Mouse (Mus musculus): ENCODE data around the gene Slc25a36. TPM values are rescaled to one million over a fixed set of nuclear protein-coding genes. Genes with fewer than 3 reads are reported as not detected.

Gene Slc25a36
- polyA plus RNA-seq, 1 experiment from 2014 or later: 100.0 TPM

DNA sequence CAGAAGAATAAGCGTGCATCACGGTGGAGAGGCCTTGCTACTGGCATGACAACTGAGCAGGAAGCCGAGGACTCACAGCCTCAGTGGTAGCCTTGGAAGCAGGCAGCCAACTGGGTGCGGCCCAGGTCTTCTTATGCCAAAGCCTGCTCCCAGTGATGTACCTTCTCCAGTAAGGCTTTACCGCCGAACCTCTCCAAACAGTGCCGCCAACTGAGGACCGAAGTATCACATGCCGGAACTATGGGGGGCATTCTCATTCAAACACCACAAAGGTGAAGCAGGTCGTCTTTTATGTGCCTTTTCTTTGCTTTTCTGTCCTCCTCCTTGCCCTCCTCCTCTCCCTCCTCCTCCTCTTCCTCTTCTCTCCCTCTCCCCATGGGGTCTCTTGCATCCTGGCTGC lies 3.3 kb upstream of the Slc25a36 start:
- no peak overlapping the region for H3K9ac ChIP-seq (replicated peaks; ENCODE audit: low read length)
- H3K9me3 ChIP-seq (ENCODE audit: control insufficient read depth, low read length): no peaks in the 10 kb centered on the region
- DNase-seq (no peak), ATAC-seq (ENCODE audit: low FRiP score, low TSS enrichment) (no peak)
- 89% methylated on average over 10 of the region's 10 CpGs for WGBS
- H3K36me3 ChIP-seq (ENCODE audit: control insufficient read depth, insufficient read depth, low read length): no peaks in the 10 kb centered on the region
- H3K27me3 ChIP-seq (ENCODE audit: control insufficient read depth, insufficient read depth, low read length): no peaks in the 10 kb centered on the region
- H3K4me3 ChIP-seq (replicated peaks; ENCODE audit: low read depth, low read length): no peak overlapping the region
- peaks cover 10% of the 10 kb centered on the region for H3K4me1 ChIP-seq (ENCODE audit: control insufficient read depth, insufficient read depth, low read length)
- H3K27ac ChIP-seq (replicated peaks; ENCODE audit: low read depth, low read length): no peak overlapping the region
- no peak overlapping the region for H3K4me2 ChIP-seq (ENCODE audit: low read length)

DNA sequence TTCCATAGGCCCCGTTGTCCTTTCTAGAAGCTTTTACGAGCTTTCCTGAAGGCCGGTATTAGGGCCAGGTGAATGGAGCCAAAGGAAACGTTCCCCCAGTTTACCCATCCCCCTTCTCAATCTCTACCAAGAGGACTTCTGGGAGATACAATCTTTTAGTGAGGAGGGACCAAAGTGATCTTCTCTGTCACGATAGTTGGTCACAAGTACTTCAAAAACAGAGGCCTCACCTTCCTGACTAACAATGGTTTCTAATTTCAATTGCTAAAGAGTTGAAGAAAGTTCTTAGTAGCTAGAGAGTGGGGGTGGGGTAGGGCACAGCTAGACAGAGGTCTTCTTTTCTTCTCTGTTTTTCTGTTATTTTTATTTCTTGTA lies 2.6 kb upstream of the Slc25a36 start:
- no peak overlapping the region for H3K4me2 ChIP-seq (ENCODE audit: low read length)
- H3K9ac ChIP-seq (replicated peaks; ENCODE audit: low read length): no peak overlapping the region
- whole genome bisulfite sequencing: 41% methylated on average over 5 of the region's 5 CpGs
- H3K4me1 ChIP-seq (ENCODE audit: control insufficient read depth, insufficient read depth, low read length): peaks cover 13% of the 10 kb centered on the region
- H3K36me3 ChIP-seq (ENCODE audit: control insufficient read depth, insufficient read depth, low read length): no peaks in the 10 kb centered on the region
- no peak overlapping the region for H3K4me3 ChIP-seq (replicated peaks; ENCODE audit: low read depth, low read length)
- H3K9me3 ChIP-seq (ENCODE audit: control insufficient read depth, low read length): no peaks in the 10 kb centered on the region
- DNase-seq: no peak
- no peak overlapping the region for H3K27ac ChIP-seq (replicated peaks; ENCODE audit: low read depth, low read length)
- H3K27me3 ChIP-seq (ENCODE audit: control insufficient read depth, insufficient read depth, low read length): no peaks in the 10 kb centered on the region
- ATAC-seq (ENCODE audit: low FRiP score, low TSS enrichment): no peak

GRCm38 (mm10) chr9:97112797-97113554 lies 2.0 kb upstream of the Slc25a36 start:
- H3K4me3 ChIP-seq (replicated peaks; ENCODE audit: low read depth, low read length): no peak overlapping the region

GRCm38 (mm10) chr9:97112238-97112637 lies 1.3 kb upstream of the Slc25a36 start:
- WGBS: 84% methylated on average over 7 of the region's 7 CpGs
- Histone ChIP-seq H3K27me3 (ENCODE audit: control insufficient read depth, insufficient read depth, low read length) (no peaks in the 10 kb centered on the region), H3K27ac (replicated peaks; ENCODE audit: low read depth, low read length) (no peak overlapping the region), H3K36me3 (ENCODE audit: control insufficient read depth, insufficient read depth, low read length) (no peaks in the 10 kb centered on the region), H3K9me3 (ENCODE audit: control insufficient read depth, low read length) (no peaks in the 10 kb centered on the region), H3K9ac (replicated peaks; ENCODE audit: low read length) (no peak overlapping the region), H3K4me1 (ENCODE audit: control insufficient read depth, insufficient read depth, low read length) (peaks cover 13% of the 10 kb centered on the region), H3K4me3 (replicated peaks; ENCODE audit: low read depth, low read length) (no peak overlapping the region), H3K4me2 (ENCODE audit: low read length) (no peak overlapping the region; the same call in 1 of the 2 replicates)
- no peak for DNase-seq
- no peak for ATAC-seq (ENCODE audit: low FRiP score, low TSS enrichment)

More at GRCm38 (mm10) chr9:97112797-97113554, 2.0 kb upstream of the Slc25a36 start:
- Histone ChIP-seq H3K4me1 (ENCODE audit: control insufficient read depth, insufficient read depth, low read length) (peaks cover 13% of the 10 kb centered on the region), H3K36me3 (ENCODE audit: control insufficient read depth, insufficient read depth, low read length) (no peaks in the 10 kb centered on the region), H3K9ac (replicated peaks; ENCODE audit: low read length) (no peak overlapping the region), H3K9me3 (ENCODE audit: control insufficient read depth, low read length) (no peaks in the 10 kb centered on the region), H3K27me3 (ENCODE audit: control insufficient read depth, insufficient read depth, low read length) (no peaks in the 10 kb centered on the region), H3K27ac (replicated peaks; ENCODE audit: low read depth, low read length) (no peak overlapping the region), H3K4me2 (ENCODE audit: low read length) (no peak overlapping the region)
- ATAC-seq (ENCODE audit: low FRiP score, low TSS enrichment): no peak
- DNase-seq: no peak
- 67% methylated on average over 24 of the region's 24 CpGs for WGBS

GRCm38 (mm10) chr9:97111506-97111905 lies 549 bp upstream of the Slc25a36 start:
- Histone ChIP-seq H3K4me3 (replicated peaks; ENCODE audit: low read depth, low read length) (peak overlapping the region; percentile 78), H3K36me3 (ENCODE audit: control insufficient read depth, insufficient read depth, low read length) (no peaks in the 10 kb centered on the region), H3K4me1 (ENCODE audit: control insufficient read depth, insufficient read depth, low read length) (peaks cover 13% of the 10 kb centered on the region), H3K9me3 (ENCODE audit: control insufficient read depth, low read length) (no peaks in the 10 kb centered on the region), H3K9ac (replicated peaks; ENCODE audit: low read length) (peak overlapping the region; percentile 53), H3K4me2 (ENCODE audit: low read length) (peak overlapping the region; percentile 58), H3K27ac (replicated peaks; ENCODE audit: low read depth, low read length) (0 out of 2 replicates have a peak overlapping the region, but pooled peaks have one; percentile 86), H3K27me3 (ENCODE audit: control insufficient read depth, insufficient read depth, low read length) (no peaks in the 10 kb centered on the region)
- no peak for ATAC-seq (ENCODE audit: low FRiP score, low TSS enrichment)
- no peak for DNase-seq
- under 1% methylated on average over 6 of the region's 6 CpGs for WGBS

- H3K27ac ChIP-seq (replicated peaks; ENCODE audit: low read depth, low read length): no peak overlapping the region
- WGBS: 94% methylated on average over 5 of the region's 5 CpGs
Observed at GRCm38 (mm10) chr9:97106481-97107160, 4.3 kb downstream of the Slc25a36 start.

DNA sequence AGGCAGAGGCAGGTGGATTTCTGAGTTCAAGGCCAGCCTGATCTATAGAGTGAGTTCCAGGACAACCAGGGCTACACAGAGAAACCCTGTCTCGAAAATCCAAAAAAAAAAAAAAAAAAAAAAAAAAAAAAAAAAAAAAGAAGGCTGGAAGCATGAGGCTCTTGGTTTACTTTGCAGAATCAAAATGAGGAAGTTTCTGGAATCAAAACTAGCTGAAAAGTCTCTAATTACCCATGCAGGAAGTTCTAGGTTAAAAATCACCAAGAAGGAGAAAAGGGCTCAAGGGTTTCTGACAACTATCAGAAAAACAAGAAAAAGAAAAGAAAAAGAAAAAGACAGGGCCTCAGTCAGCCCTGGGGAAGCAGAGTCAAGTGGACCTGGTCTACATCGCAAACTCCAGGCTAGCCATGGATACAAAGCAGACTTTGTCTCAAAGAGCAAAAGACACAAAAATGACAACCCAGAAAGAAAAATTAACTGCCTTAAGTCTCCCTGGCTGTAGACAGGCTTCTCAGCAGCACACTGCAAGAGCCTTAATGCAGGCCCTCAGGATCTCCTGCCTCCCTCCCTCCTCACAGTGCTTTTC lies 5.5 kb downstream of the Slc25a36 start:
- H3K4me1 ChIP-seq (ENCODE audit: control insufficient read depth, insufficient read depth, low read length): peaks cover 15% of the 10 kb centered on the region
- H3K4me2 ChIP-seq (ENCODE audit: low read length): no peak overlapping the region
- no peaks in the 10 kb centered on the region for H3K9me3 ChIP-seq (ENCODE audit: control insufficient read depth, low read length)
- H3K4me3 ChIP-seq (replicated peaks; ENCODE audit: low read depth, low read length): no peak overlapping the region
- H3K9ac ChIP-seq (replicated peaks; ENCODE audit: low read length): no peak overlapping the region
- 98% methylated on average over 2 of the region's 2 CpGs for WGBS
- no peaks in the 10 kb centered on the region for H3K36me3 ChIP-seq (ENCODE audit: control insufficient read depth, insufficient read depth, low read length)
- H3K27ac ChIP-seq (replicated peaks; ENCODE audit: low read depth, low read length): no peak overlapping the region
- ATAC-seq (ENCODE audit: low FRiP score, low TSS enrichment) (no peak), DNase-seq (no peak)
- no peaks in the 10 kb centered on the region for H3K27me3 ChIP-seq (ENCODE audit: control insufficient read depth, insufficient read depth, low read length)

More at GRCm38 (mm10) chr9:97106481-97107160, 4.3 kb downstream of the Slc25a36 start:
- H3K4me2 ChIP-seq (ENCODE audit: low read length): no peak overlapping the region
- H3K4me3 ChIP-seq (replicated peaks; ENCODE audit: low read depth, low read length): no peak overlapping the region
- peaks cover 17% of the 10 kb centered on the region for H3K4me1 ChIP-seq (ENCODE audit: control insufficient read depth, insufficient read depth, low read length)
- DNase-seq (no peak), ATAC-seq (ENCODE audit: low FRiP score, low TSS enrichment) (no peak)
- no peak overlapping the region for H3K9ac ChIP-seq (replicated peaks; ENCODE audit: low read length)
- H3K27me3 ChIP-seq (ENCODE audit: control insufficient read depth, insufficient read depth, low read length): no peaks in the 10 kb centered on the region
- H3K9me3 ChIP-seq (ENCODE audit: control insufficient read depth, low read length): no peaks in the 10 kb centered on the region
- H3K36me3 ChIP-seq (ENCODE audit: control insufficient read depth, insufficient read depth, low read length): no peaks in the 10 kb centered on the region

- Histone ChIP-seq H3K27me3 (ENCODE audit: control insufficient read depth, insufficient read depth, low read length) (no peaks in the 10 kb centered on the region), H3K4me1 (ENCODE audit: control insufficient read depth, insufficient read depth, low read length) (peaks cover 4% of the 10 kb centered on the region; the same call in 1 of the 2 replicates), H3K9ac (replicated peaks; ENCODE audit: low read length) (no peak overlapping the region), H3K9me3 (ENCODE audit: control insufficient read depth, low read length) (no peaks in the 10 kb centered on the region), H3K36me3 (ENCODE audit: control insufficient read depth, insufficient read depth, low read length) (0 out of 2 replicates have a peak, but pooled peaks cover 9% of the 10 kb centered on the region), H3K27ac (replicated peaks; ENCODE audit: low read depth, low read length) (no peak overlapping the region), H3K4me3 (replicated peaks; ENCODE audit: low read depth, low read length) (no peak overlapping the region), H3K4me2 (ENCODE audit: low read length) (no peak overlapping the region)
- DNase-seq (no peak), ATAC-seq (ENCODE audit: low FRiP score, low TSS enrichment) (no peak)
- WGBS: 91% methylated on average over 2 of the region's 2 CpGs
Observed at GRCm38 (mm10) chr9:97103376-97104061, 7.4 kb downstream of the Slc25a36 start.
